Mouse (Mus musculus) T-helper 1 cell (primary cell): ENCODE measurements around the gene Gnb2.

Source experiments
- in situ Hi-C: fragments of 300-600 bp; cut with MboI, MseI; formaldehyde crosslinking; loops from one replicate; pipeline ENCODE4 v1.15.1; 2025; ENCODE audit warnings: high pct_unique_total_duplicates

The Gnb2 gene

DNA sequence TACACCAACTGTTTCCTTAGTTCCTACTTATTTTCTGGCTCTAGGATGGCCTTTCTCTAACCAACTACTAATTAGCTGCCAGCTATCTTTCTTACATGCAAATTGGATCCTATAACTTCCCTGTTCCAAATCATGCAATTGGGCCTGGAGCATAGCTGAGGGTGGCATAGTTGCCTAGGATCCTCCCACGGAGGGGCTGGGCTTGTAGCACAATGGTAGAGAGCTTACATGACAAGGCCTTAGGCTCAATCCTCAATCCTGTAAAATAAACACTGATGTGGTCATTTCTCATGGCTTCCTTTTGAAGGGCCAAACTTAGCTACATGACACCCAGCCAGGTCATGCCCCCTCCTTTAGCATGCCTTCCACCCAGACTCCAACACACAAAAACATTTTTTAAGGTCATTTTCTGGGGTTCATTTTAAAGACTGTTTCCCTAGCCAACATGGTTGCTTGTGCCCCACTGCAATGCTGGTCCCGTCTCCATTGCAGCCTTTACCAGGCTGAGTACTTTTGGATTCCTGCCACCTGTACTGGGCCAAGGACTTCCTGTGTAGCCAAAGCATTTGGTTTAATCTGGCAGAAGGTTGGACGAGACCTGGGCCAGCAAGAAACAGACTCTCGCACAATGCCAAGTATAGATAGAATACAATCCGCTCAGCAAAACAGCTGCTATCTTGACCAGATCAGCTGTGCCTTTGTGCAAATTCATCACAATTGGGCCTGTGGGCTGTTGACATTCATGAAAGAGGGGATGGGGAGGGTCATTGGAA lies 8.6 kb upstream of the Gnb2 start:
- in situ Hi-C loops = no loop called here

- in situ Hi-C loops = no loop called here
Observed at GRCm38 (mm10) chr5:137540991-137541390, 7.7 kb upstream of the Gnb2 start.

DNA sequence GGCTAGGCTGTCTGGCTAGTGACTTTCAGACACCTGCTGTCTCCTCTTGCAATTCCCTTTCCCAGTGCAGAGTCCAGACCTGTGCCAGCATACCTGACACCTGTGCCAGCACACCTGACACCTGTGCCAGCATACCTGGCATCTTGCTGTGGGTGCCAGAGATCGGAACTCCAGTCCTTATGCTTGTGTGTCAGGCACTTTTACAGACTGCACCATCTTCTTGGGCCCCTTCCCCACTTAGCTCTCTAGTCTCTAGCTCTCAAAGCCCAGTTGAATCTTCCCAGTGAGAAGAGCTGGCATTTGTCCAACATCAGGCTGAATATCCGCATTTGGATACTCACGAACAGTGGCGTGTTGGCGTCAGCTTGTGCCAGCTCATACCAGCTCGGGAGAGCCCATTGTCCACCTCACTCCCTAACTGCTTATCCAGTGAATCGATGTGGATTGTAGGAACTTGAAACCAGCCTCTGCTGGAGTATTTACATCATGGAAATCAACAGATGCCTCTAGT lies 6.0 kb upstream of the Gnb2 start:
- in situ Hi-C loops = loop anchor here (10.0 kb wide), 1 partner anchor 635 kb away; the partner anchor contains the start of genes Ap4m1 and Mcm7

GRCm38 (mm10) chr5:137537461-137537860 lies 4.2 kb upstream of the Gnb2 start:
- in situ Hi-C loops = loop anchor here (10.0 kb wide), 1 partner anchor 637 kb away; the partner anchor contains the start of genes Ap4m1 and Mcm7

GRCm38 (mm10) chr5:137535318-137535717 lies 2.0 kb upstream of the Gnb2 start:
- in situ Hi-C loops = loop anchor here (10.0 kb wide), 1 partner anchor 639 kb away; the partner anchor contains the start of genes Ap4m1 and Mcm7

- in situ Hi-C loops = loop anchor here (10.0 kb wide), 1 partner anchor 640 kb away; the partner anchor contains the start of genes Ap4m1 and Mcm7
Observed at GRCm38 (mm10) chr5:137534762-137535161, 1.5 kb upstream of the Gnb2 start.

GRCm38 (mm10) chr5:137532808-137533116 lies 548 bp downstream of the Gnb2 start:
- in situ Hi-C loops = loop anchor here (10.0 kb wide), 1 partner anchor 642 kb away; the partner anchor contains the start of genes Ap4m1 and Mcm7

DNA sequence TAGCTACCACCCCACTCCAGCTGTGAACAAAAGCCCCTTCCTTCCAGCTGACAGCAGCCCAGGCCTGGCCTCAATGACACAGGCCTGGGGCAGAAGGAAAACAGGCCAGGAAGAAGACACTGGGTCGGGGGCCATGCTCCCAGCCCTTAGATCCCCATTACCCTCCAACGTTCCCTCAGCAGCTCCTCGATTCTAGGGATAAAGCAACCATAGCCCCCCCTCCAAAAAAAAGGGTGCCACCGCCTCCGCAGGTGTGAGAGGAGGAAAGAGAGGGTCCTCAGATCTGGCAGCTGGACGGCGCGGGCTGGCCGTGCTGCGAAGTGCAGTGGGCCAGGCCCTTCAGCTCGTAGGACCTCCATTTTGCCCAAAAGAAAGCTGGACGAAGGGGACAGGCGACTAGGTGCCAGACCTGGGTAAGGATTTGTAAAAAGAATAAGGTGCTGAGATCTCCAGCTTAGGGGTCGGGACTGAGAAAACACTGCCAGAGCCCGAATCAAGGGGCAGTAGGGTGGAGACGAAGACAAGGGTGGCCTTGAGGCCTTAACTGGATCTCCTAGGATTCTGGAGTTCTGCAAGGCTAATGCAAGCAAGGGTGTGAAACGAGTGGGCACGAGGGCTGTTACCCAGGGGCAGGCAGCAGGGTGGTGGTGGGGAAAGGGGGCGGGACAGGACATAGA lies 1.0 kb downstream of the Gnb2 start:
- in situ Hi-C loops = loop anchor here (10.0 kb wide), 1 partner anchor 643 kb away; the partner anchor contains the start of genes Ap4m1 and Mcm7

- in situ Hi-C loops = loop anchor here (10.0 kb wide), 1 partner anchor 643 kb away; the partner anchor contains the start of genes Ap4m1 and Mcm7
Observed at GRCm38 (mm10) chr5:137531414-137532130, 1.7 kb downstream of the Gnb2 start.

- in situ Hi-C loops = loop anchor here (10.0 kb wide), 1 partner anchor 644 kb away; the partner anchor contains the start of genes Ap4m1 and Mcm7
Observed at GRCm38 (mm10) chr5:137530588-137531413, 2.5 kb downstream of the Gnb2 start.

DNA sequence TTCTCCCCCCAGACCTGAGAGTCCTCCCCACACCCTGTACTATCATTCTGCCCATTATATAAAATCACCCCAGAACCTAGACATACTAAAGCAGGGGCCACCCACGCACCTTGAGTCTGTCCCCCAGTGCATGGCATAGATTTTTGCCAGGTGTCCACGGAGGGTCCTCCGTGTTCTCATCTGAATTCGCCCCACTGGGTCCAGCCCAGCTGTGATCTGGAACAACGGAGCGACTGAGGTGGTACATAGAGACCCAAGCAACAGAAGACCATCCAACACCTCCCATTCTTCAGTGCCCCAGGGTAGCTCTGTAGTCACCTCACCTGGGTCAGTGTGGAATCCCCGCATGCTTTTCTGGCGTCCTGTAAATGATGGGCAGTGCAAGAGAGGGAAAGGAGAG lies 3.2 kb downstream of the Gnb2 start:
- in situ Hi-C loops = loop anchor here (10.0 kb wide), 1 partner anchor 645 kb away; the partner anchor contains the start of genes Ap4m1 and Mcm7

DNA sequence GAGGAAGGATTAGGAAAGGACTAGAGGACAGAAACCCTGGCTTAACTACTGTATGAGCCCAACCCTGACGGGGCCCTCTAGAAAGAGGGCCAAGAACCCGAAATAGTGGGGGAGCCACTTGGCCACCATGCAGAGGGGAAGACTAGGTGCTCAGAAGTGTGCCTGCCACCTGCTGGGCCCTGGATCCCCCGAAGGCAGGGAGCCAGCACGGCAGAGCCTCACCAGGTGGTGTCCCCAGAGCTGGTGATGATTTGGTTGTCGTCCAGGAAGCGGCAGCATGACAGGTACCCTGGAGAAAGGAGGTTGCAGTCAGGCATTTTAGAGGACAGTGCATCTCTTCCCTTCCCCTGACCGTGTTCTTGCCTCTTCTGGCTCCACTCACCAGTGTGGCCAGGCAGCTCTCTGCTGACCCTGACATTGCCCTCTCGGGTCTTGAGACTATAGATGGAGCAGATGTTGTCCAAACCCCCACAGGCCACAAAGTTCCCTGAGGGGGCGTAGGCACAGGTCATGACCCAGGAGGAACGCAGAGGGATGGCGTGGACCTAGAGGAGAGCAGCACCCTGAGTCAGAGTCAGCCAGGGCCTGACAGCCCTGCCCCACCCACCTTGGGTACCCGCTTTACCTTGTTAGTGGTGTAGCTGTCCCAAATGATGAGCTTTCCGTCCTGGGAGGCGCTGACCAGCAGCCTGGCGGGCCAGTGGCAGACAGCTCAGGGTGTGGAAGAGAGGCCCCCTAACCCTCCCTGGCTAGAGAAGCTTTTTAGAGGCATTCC lies 3.9 kb downstream of the Gnb2 start:
- in situ Hi-C loops = no loop called here

GRCm38 (mm10) chr5:137528247-137528968 lies 4.9 kb downstream of the Gnb2 start:
- in situ Hi-C loops = no loop called here

DNA sequence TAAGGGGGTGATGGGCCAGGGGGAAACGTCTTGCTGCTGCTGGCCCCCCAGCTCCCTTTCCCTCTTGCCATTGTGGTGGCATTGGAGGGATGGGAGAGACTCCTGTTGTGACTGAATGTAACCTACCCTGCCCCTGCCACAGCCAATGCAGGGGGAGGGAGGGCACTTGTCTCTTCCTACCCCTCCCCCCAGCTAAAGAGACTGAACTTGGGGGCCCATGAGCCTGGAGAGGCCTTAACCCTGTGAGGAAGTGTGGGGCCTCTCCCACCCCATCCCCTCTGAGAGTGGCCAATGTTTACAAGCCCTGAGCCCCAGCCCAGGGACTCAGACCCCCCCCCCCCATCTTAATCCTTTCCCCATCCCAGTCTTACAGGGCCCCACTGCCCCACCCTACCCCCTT lies 5.9 kb downstream of the Gnb2 start:
- in situ Hi-C loops = no loop called here

- in situ Hi-C loops = no loop called here
Observed at GRCm38 (mm10) chr5:137526192-137526936, 6.9 kb downstream of the Gnb2 start.

DNA sequence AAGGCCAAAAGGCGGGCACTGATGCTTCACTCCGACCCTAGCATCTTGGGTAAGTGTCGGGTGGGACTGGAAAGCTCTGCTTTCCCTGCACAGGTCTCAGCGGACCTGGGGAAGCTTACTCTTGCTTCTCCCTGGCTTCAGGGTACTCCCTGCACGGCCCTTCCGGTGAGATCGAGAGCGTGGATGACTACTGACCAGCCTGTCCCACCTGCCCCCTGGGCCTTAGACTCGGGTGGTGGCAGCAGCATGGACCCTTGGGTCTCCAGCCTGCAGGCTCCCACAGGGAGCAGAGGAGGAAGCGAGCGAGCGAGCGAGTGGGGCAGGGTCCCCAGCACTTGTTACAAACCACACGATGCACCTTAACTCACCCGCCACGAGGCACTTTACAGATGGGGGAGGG lies 7.8 kb downstream of the Gnb2 start:
- in situ Hi-C loops = no loop called here

DNA sequence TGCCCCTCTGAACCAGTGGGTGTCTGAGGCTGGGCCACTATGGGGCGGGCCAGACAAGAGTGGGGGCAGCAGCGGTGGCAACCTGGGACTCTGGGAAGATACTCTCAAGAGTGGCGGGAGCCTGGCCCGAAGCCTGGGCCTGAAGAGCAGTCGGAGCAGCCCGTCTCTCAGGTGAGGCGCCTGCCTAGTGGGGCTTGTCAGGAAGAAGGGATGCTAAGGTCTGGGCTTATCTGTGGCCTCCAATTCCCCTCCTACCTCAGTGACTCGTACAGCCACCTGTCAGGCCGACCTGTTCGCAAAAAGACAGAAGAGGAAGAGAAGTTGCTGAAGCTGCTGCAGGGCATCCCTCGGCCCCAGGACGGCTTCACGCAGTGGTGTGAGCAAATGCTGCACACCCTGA lies 8.6 kb downstream of the Gnb2 start:
- in situ Hi-C loops = no loop called here

DNA sequence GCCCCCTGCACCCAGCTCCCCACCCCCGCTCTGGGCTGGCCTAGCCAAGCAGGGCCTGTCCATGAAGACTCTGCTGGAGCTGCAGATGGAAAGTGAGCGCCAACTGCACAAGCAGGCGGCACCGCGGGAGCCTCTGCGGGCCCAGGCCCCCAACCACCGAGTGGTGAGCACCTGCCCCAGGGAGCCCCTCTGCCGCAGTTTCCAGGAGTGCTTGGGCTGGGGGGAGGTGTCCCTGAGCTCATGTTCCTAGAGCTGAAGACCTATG lies 9.1 kb downstream of the Gnb2 start:
- in situ Hi-C loops = no loop called here
